Mouse (Mus musculus) hindbrain, embryonic 11.5 days (tissue): ENCODE measurements around the gene Ly6g6f. TPM values are rescaled to one million over a fixed set of nuclear protein-coding genes. Genes with fewer than 3 reads are reported as not detected.
"Not testable (repeated sequence)": the region's sequence is repeated elsewhere in the genome, so short reads cannot be mapped to it uniquely, and the experiment has no call there.

Experiments
- ATAC-seq: fragments of 200-750 bp; cut with Nextera tagmentation; 2 replicates; pipeline ENCODE4 v1.8.0; 2017; ENCODE audit warnings: mild to moderate bottlenecking, moderate TSS enrichment, moderate library complexity; ENCODE audit not compliant: low FRiP score
- DNase-seq: peaks from one replicate; pipeline ENCODE4 v3.0.0-alpha.2; 2015; ENCODE audit warnings: low spot score
- H3K27ac ChIP-seq: fragments of 300-500 bp; sonication (generic); 2 replicates; pipeline ENCODE4 v1.5.1; 2014; ENCODE audit warnings: mild to moderate bottlenecking, low read depth, low read length
- H3K27me3 ChIP-seq: fragments of 300-500 bp; sonication (generic); 2 replicates; pipeline ENCODE4 v1.6.1; 2014; ENCODE audit warnings: mild to moderate bottlenecking, low read length, moderate library complexity, mixed read lengths; ENCODE audit not compliant: control insufficient read depth, insufficient read depth
- H3K36me3 ChIP-seq: fragments of 300-500 bp; sonication (generic); 2 replicates; pipeline ENCODE4 v1.6.1; 2014; ENCODE audit warnings: mild to moderate bottlenecking, low read length, moderate library complexity, mixed read lengths; ENCODE audit not compliant: control insufficient read depth, insufficient read depth
- H3K4me1 ChIP-seq: fragments of 300-500 bp; sonication (generic); replicated peaks from 2 replicates; pipeline ENCODE4 v1.6.1; 2014; ENCODE audit warnings: low read length, mixed read lengths; ENCODE audit not compliant: control insufficient read depth, insufficient read depth
- H3K4me2 ChIP-seq: fragments of 300-500 bp; sonication (generic); replicated peaks from 2 replicates; pipeline ENCODE4 v1.6.1; 2014; ENCODE audit warnings: mild to moderate bottlenecking, low read depth, low read length
- H3K4me3 ChIP-seq: fragments of 300-500 bp; sonication (generic); 2 replicates; pipeline ENCODE4 v1.5.1; 2014; ENCODE audit warnings: low read depth, low read length
- H3K9ac ChIP-seq: fragments of 300-500 bp; sonication (generic); 2 replicates; pipeline ENCODE4 v1.6.1; 2014; ENCODE audit warnings: low read depth, low read length
- H3K9me3 ChIP-seq: fragments of 300-500 bp; sonication (generic); 2 replicates; pipeline ENCODE4 v1.6.1; 2016; ENCODE audit warnings: low read length; ENCODE audit not compliant: control insufficient read depth
- WGBS: fragments of 180-500 bp; shearing (Covaris S2); extraction: QIAGEN DNeasy Blood & Tissue Kit; methylation state at CpG from one replicate; pipeline ENCODE4 v1.1.7; 2014; 5-methylcytosine and 5-hydroxymethylcytosine counted together
- polyA plus RNA-seq: library from polyadenylated mRNA; unstranded; fragments of >200 nt; fragmentation: Nextera tagmentation; extraction: Ambion mirVana; gene quantifications from 2 replicates; pipeline ENCODE4 v1.2.1, GENCODE M21; 2014

Ly6g6f gene
- polyA plus RNA-seq, 1 experiment from 2014 or later, result 0.29 TPM

- Histone ChIP-seq H3K4me1 (0 out of 2 replicates have a peak, but pooled peaks cover 2% of the 10 kb centered on the region), H3K9me3 (no peaks in the 10 kb centered on the region), H3K4me2 (peak within 1 kb of the TSS; percentile 82), H3K4me3 (peak within 1 kb of the TSS; percentile 60), H3K27me3 (no peaks in the 10 kb centered on the region), H3K27ac (peak within 1 kb of the TSS; percentile 75), H3K36me3 (no peaks in the 10 kb centered on the region), H3K9ac (peak within 1 kb of the TSS; percentile 90)
- under 1% methylated on average over 36 of the region's 36 CpGs for WGBS
- DNase-seq (peak; percentile 75), ATAC-seq (peak; percentile 54; the same call in 1 of the 2 replicates)
Measured at GRCm38 (mm10) chr17:35126206-35126611, 40.8 kb upstream of the Ly6g6f start, which contains the start of gene D17H6S53E. TSS of gene D17H6S53E (plus strand) at chr17:35126373.

- H3K9me3 ChIP-seq, result no peaks in the 10 kb centered on the region
- no peak overlapping the region for H3K9ac ChIP-seq
- whole genome bisulfite sequencing, result 34% methylated on average over 6 of the region's 6 CpGs
- H3K27me3 ChIP-seq, result no peaks in the 10 kb centered on the region
- 0 out of 2 replicates have a peak, but pooled peaks cover 2% of the 10 kb centered on the region for H3K4me1 ChIP-seq
- ATAC-seq (no peak), DNase-seq (no peak)
- peak overlapping the region; percentile 60 for H3K4me3 ChIP-seq
- no peak overlapping the region for H3K27ac ChIP-seq
- peak overlapping the region; percentile 82 for H3K4me2 ChIP-seq
- H3K36me3 ChIP-seq, result no peaks in the 10 kb centered on the region
Measured at GRCm38 (mm10) chr17:35125578-35125977, 40.2 kb upstream of the Ly6g6f start.

GRCm38 (mm10) chr17:35125081-35125480, 39.7 kb upstream of the Ly6g6f start:
- ATAC-seq, result no peak

GRCm38 (mm10) chr17:35124261-35124896, 39.0 kb upstream of the Ly6g6f start:
- not testable (repeated sequence) for H3K4me1 ChIP-seq, DNase-seq
- WGBS, result 89% methylated on average over 12 of the region's 12 CpGs

More at GRCm38 (mm10) chr17:35125081-35125480, 39.7 kb upstream of the Ly6g6f start:
- H3K9ac ChIP-seq, result no peak overlapping the region
- 100% methylated on average over 1 of the region's 1 CpGs for WGBS
- H3K27me3 ChIP-seq, result no peaks in the 10 kb centered on the region
- no peak for DNase-seq
- peaks cover 2% of the 10 kb centered on the region; the same call in 1 of the 2 replicates for H3K4me1 ChIP-seq
- H3K4me3 ChIP-seq, result no peak overlapping the region
- no peak overlapping the region for H3K4me2 ChIP-seq
- no peak overlapping the region for H3K27ac ChIP-seq
- no peaks in the 10 kb centered on the region for H3K36me3 ChIP-seq
- H3K9me3 ChIP-seq, result no peaks in the 10 kb centered on the region

GRCm38 (mm10) chr17:35123287-35123686, 37.9 kb upstream of the Ly6g6f start:
- not testable (repeated sequence) for H3K27ac ChIP-seq, H3K4me3 ChIP-seq, H3K9me3 ChIP-seq, H3K27me3 ChIP-seq, H3K9ac ChIP-seq, H3K4me1 ChIP-seq, H3K36me3 ChIP-seq, DNase-seq, H3K4me2 ChIP-seq, ATAC-seq
- WGBS, result 96% methylated on average over 9 of the region's 9 CpGs

More at GRCm38 (mm10) chr17:35124261-35124896, 39.0 kb upstream of the Ly6g6f start:
- not testable (repeated sequence) for H3K27me3 ChIP-seq, H3K27ac ChIP-seq, H3K4me3 ChIP-seq, ATAC-seq, H3K4me2 ChIP-seq, H3K9ac ChIP-seq, H3K36me3 ChIP-seq, H3K9me3 ChIP-seq

GRCm38 (mm10) chr17:35121871-35122303, 36.5 kb upstream of the Ly6g6f start, which contains the start of gene Csnk2b:
TSS of gene Csnk2b (minus strand) at chr17:35122053.
- H3K27me3 ChIP-seq, result no peaks in the 10 kb centered on the region
- peak within 1 kb of the TSS; percentile 85 for H3K27ac ChIP-seq
- ATAC-seq, result no peak
- peaks cover 2% of the 10 kb centered on the region; the same call in 1 of the 2 replicates for H3K4me1 ChIP-seq
- H3K9ac ChIP-seq, result peak within 1 kb of the TSS; percentile 94
- no peaks in the 10 kb centered on the region for H3K9me3 ChIP-seq
- peak; percentile 75 for DNase-seq
- H3K4me3 ChIP-seq, result peak within 1 kb of the TSS; percentile 97
- under 1% methylated on average over 19 of the region's 19 CpGs for WGBS
- peak within 1 kb of the TSS; percentile 97 for H3K4me2 ChIP-seq
- H3K36me3 ChIP-seq, result peaks cover 5% of the 10 kb centered on the region; the same call in 1 of the 2 replicates

GRCm38 (mm10) chr17:35121143-35121799, 35.9 kb upstream of the Ly6g6f start, which contains the start of gene Gpank1:
TSS of gene Gpank1 (plus strand) at chr17:35121455.
- WGBS, result under 1% methylated on average over 50 of the region's 50 CpGs
- peaks cover 8% of the 10 kb centered on the region; the same call in 1 of the 2 replicates for H3K36me3 ChIP-seq

GRCm38 (mm10) chr17:35120745-35121142, 35.3 kb upstream of the Ly6g6f start:
- peak overlapping the region; percentile 97 for H3K4me2 ChIP-seq
- peaks cover 9% of the 10 kb centered on the region; the same call in 1 of the 2 replicates for H3K36me3 ChIP-seq
- H3K4me3 ChIP-seq, result peak overlapping the region; percentile 97
- peak overlapping the region; percentile 54 for H3K27ac ChIP-seq
- H3K9me3 ChIP-seq, result no peaks in the 10 kb centered on the region
- DNase-seq (no peak), ATAC-seq (no peak; the same call in 1 of the 2 replicates)
- WGBS, result under 1% methylated on average over 33 of the region's 33 CpGs
- H3K9ac ChIP-seq, result peak overlapping the region; percentile 94
- no peaks in the 10 kb centered on the region for H3K27me3 ChIP-seq
- H3K4me1 ChIP-seq, result no peaks in the 10 kb centered on the region; the same call in 1 of the 2 replicates

More at GRCm38 (mm10) chr17:35121143-35121799, 35.9 kb upstream of the Ly6g6f start, which contains the start of gene Gpank1:
- Histone ChIP-seq H3K4me2 (peak within 1 kb of the TSS; percentile 97), H3K4me1 (no peaks in the 10 kb centered on the region; the same call in 1 of the 2 replicates), H3K9ac (peak within 1 kb of the TSS; percentile 94), H3K9me3 (no peaks in the 10 kb centered on the region), H3K27me3 (no peaks in the 10 kb centered on the region), H3K27ac (peak within 1 kb of the TSS; percentile 85), H3K4me3 (peak within 1 kb of the TSS; percentile 97)
- ATAC-seq, result peak; percentile 96
- DNase-seq, result peak; percentile 98
